Mouse (Mus musculus): ENCODE results near the gene Tbc1d10c. TPM values are rescaled to one million over a fixed set of nuclear protein-coding genes. Genes with fewer than 3 reads are reported as not detected.

Tbc1d10c gene
- polyA plus RNA-seq, 1 experiment from 2014 or later, result 2.2 TPM

DNA sequence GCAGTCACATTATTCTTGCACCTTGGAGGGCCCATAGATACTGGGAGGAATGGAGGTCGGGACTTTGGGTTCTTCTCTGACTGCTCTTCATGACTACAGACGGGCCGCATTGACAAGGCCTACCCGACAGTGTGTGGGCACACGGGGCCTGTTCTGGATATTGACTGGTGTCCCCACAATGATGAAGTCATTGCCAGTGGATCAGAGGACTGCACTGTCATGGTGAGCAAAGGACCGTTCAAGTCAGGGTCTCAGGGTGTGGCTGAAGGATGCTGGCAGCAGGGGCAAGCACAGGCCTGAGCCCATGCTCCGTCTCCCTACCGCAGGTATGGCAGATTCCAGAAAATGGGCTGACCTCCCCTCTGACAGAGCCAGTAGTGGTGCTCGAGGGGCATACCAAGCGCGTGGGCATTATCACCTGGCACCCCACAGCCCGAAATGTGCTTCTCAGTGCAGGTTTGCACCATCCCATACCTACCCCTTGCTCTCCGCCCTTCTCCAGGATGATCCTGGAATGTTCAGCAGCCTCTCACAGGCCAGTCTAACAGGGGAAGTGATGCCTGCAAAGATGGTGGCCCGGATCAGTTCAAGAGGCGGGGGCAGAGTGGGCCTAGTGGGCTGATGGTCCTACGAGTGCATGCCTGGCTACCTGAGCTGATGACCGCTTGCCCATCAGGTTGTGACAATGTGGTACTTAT is 41.2 kb downstream of the Tbc1d10c start:
- Histone ChIP-seq H3K4me2 (ENCODE audit: low read length) (peak overlapping the region; percentile 73), H3K9ac (ENCODE audit: low read length) (peak overlapping the region; percentile 96), H3K4me3 (ENCODE audit: control insufficient read depth in 1 of 2, insufficient read depth in 1 of 2, low read depth in 1 of 2, low read length in 2 of 2) (peak overlapping the region in 1 of 2 experiments; percentile 93; a peak in 2 of 4 replicates), H3K4me1 (ENCODE audit: control insufficient read depth in 2 of 2, insufficient read depth in 2 of 2, low read length in 2 of 2) (peaks cover 11 to 26% of the 10 kb centered on the region in 2 experiments), H3K27me3 (ENCODE audit: control insufficient read depth, insufficient read depth, low read length) (no peaks in the 10 kb centered on the region), H3K36me3 (ENCODE audit: control insufficient read depth, insufficient read depth, low read length) (peaks cover 46% of the 10 kb centered on the region), H3K27ac (replicated peaks in 1 of 2; ENCODE audit: control insufficient read depth in 1 of 2, insufficient read depth in 1 of 2, low read depth in 2 of 2, low read length in 2 of 2) (no peak overlapping the region), H3K9me3 (ENCODE audit: control insufficient read depth, low read length) (no peaks in the 10 kb centered on the region; the same call in 1 of the 2 replicates)
- WGBS, result 93% methylated on average over 17 of the region's 17 CpGs
- no peak for ATAC-seq (ENCODE audit: insufficient number of reproducible peaks, insufficient read depth, low FRiP score, low read depth)

DNA sequence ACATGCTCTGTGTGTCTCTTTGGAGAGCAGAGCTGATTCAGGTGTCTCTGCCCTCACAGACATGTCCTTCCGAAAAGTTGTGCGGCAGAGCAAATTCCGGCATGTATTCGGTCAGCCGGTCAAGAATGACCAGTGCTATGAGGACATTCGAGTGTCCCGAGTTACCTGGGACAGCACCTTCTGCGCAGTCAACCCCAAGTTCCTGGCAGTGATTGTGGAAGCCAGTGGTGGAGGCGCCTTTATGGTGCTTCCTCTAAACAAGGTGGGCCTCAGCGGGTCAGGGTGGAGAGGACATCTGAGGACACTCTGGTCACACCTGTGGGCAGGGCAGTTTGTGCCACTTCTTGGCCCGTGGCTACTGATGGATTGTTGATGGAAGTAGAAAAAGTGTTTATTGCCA is 41.8 kb downstream of the Tbc1d10c start:
- H3K9ac ChIP-seq (ENCODE audit: low read length), result peak overlapping the region; percentile 96
- H3K4me1 ChIP-seq (ENCODE audit: control insufficient read depth in 2 of 2, insufficient read depth in 2 of 2, low read length in 2 of 2), result peaks cover 11 to 26% of the 10 kb centered on the region in 2 experiments
- no peaks in the 10 kb centered on the region; the same call in 1 of the 2 replicates for H3K9me3 ChIP-seq (ENCODE audit: control insufficient read depth, low read length)
- H3K27me3 ChIP-seq (ENCODE audit: control insufficient read depth, insufficient read depth, low read length), result no peaks in the 10 kb centered on the region
- peak overlapping the region; percentile 69 to 93 for H3K4me3 ChIP-seq (ENCODE audit: control insufficient read depth in 1 of 2, insufficient read depth in 1 of 2, low read depth in 1 of 2, low read length in 2 of 2)
- peak overlapping the region; percentile 73 for H3K4me2 ChIP-seq (ENCODE audit: low read length)
- peaks cover 46% of the 10 kb centered on the region for H3K36me3 ChIP-seq (ENCODE audit: control insufficient read depth, insufficient read depth, low read length)
- WGBS, result 76% methylated on average over 11 of the region's 11 CpGs
- no peak for ATAC-seq (ENCODE audit: insufficient number of reproducible peaks, insufficient read depth, low FRiP score, low read depth)
- peak overlapping the region in 1 of 2 experiments; percentile 82; a peak in 1 of 4 replicates for H3K27ac ChIP-seq (replicated peaks in 1 of 2; ENCODE audit: control insufficient read depth in 1 of 2, insufficient read depth in 1 of 2, low read depth in 2 of 2, low read length in 2 of 2)

DNA sequence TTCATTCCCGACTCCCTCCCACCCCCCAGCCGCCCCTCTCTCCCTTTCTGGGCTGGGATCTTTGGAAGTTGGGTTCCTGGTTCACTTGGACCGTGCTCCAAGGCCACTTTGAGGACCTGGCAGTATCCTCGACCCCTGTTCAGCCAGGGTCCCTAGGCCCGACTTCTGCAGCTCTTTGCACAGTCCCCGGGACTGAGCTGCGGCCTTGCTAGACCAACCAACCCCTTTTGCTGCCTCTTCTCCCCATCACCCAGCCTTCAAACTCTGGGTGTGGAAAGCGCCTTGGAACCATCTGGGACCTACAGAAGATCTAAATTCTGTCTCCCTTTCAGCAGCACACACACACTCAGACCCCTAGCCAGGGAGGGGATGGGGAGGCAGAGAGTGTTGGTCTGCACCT is 42.3 kb downstream of the Tbc1d10c start:
- H3K9ac ChIP-seq (ENCODE audit: low read length), result peak overlapping the region; percentile 96
- H3K4me1 ChIP-seq (ENCODE audit: control insufficient read depth in 2 of 2, insufficient read depth in 2 of 2, low read length in 2 of 2), result peaks cover 11 to 26% of the 10 kb centered on the region in 2 experiments
- no peaks in the 10 kb centered on the region for H3K27me3 ChIP-seq (ENCODE audit: control insufficient read depth, insufficient read depth, low read length)
- peaks cover 41% of the 10 kb centered on the region for H3K36me3 ChIP-seq (ENCODE audit: control insufficient read depth, insufficient read depth, low read length)
- H3K27ac ChIP-seq (replicated peaks in 1 of 2; ENCODE audit: control insufficient read depth in 1 of 2, insufficient read depth in 1 of 2, low read depth in 2 of 2, low read length in 2 of 2), result peak overlapping the region in 1 of 2 experiments; percentile 82; a peak in 3 of 4 replicates
- 3% methylated on average over 7 of the region's 8 CpGs for WGBS
- no peaks in the 10 kb centered on the region; the same call in 1 of the 2 replicates for H3K9me3 ChIP-seq (ENCODE audit: control insufficient read depth, low read length)
- H3K4me3 ChIP-seq (ENCODE audit: control insufficient read depth in 1 of 2, insufficient read depth in 1 of 2, low read depth in 1 of 2, low read length in 2 of 2), result peak overlapping the region; percentile 69 to 93
- no peak for ATAC-seq (ENCODE audit: insufficient number of reproducible peaks, insufficient read depth, low FRiP score, low read depth)
- peak overlapping the region; percentile 73 for H3K4me2 ChIP-seq (ENCODE audit: low read length)

DNA sequence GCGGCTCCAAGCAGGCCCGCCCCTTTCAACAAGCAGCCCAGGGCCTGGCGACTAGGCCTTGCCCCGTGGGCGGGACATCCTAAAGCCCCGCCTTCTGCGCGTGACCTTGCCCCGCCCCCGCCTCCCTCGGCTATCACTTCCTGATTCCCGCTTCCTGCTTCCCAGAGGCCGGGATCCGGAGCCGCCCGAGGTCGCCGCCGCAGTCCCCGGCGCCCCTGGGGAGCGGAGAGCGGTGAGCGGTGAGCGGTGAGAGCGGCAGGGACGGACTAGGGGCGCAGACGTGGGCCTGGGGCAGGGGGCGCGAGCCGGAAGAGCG is 42.6 kb downstream of the Tbc1d10c start, which contains the start of gene Coro1b:
Coro1b (plus strand) TSS at position 129 of the 316 bp plus-strand sequence.
- 2% methylated on average over 30 of the region's 33 CpGs for WGBS
- H3K27ac ChIP-seq (replicated peaks in 1 of 2; ENCODE audit: control insufficient read depth in 1 of 2, insufficient read depth in 1 of 2, low read depth in 2 of 2, low read length in 2 of 2), result peak within 1 kb of the TSS in 1 of 2 experiments; percentile 82; a peak in 3 of 4 replicates
- H3K9ac ChIP-seq (ENCODE audit: low read length), result peak within 1 kb of the TSS; percentile 96
- H3K4me3 ChIP-seq (ENCODE audit: control insufficient read depth in 1 of 2, insufficient read depth in 1 of 2, low read depth in 1 of 2, low read length in 2 of 2), result peak within 1 kb of the TSS; percentile 69 to 93
- peak within 1 kb of the TSS; percentile 73 for H3K4me2 ChIP-seq (ENCODE audit: low read length)
- peak; percentile 93 for ATAC-seq (ENCODE audit: insufficient number of reproducible peaks, insufficient read depth, low FRiP score, low read depth)
- no peaks in the 10 kb centered on the region; the same call in 1 of the 2 replicates for H3K9me3 ChIP-seq (ENCODE audit: control insufficient read depth, low read length)
- peaks cover 38% of the 10 kb centered on the region for H3K36me3 ChIP-seq (ENCODE audit: control insufficient read depth, insufficient read depth, low read length)
- H3K4me1 ChIP-seq (ENCODE audit: control insufficient read depth in 2 of 2, insufficient read depth in 2 of 2, low read length in 2 of 2), result peaks cover 11 to 26% of the 10 kb centered on the region in 2 experiments
- no peaks in the 10 kb centered on the region for H3K27me3 ChIP-seq (ENCODE audit: control insufficient read depth, insufficient read depth, low read length)

DNA sequence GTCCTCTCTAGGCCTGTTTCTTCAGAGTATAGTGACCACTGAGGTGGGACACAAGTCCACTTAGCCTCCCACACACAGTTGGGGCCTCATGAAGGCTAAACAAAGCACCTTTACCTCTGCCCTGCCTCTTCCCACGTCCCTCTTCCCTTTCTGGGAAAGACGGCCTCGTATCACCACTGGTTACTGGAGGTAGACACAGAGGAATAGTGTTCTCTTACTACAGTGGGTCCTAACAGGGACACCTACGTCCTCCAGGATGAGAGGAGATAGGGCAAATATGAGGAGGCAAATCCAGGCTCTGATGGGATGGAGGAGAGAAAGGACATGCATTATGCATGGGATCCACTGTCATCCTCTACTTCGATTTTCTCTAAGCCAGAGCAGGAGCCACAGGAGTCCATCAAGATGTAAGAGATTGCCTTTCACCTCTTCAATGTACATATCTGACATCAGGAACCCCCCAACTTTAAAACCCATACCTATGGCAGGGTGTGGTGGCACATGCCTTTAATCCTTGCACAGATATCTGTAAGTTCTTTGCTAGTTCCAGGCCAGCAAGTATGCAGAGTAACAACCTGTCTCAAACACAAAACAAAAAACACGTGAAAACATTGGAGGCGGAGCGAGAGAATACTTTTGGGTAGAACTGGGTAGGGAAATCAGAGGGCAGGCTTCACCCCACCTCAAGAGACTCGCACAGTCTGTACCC is 43.1 kb downstream of the Tbc1d10c start:
- Histone ChIP-seq H3K9ac (ENCODE audit: low read length) (peak overlapping the region; percentile 96), H3K9me3 (ENCODE audit: control insufficient read depth, low read length) (no peaks in the 10 kb centered on the region; the same call in 1 of the 2 replicates), H3K4me3 (ENCODE audit: control insufficient read depth in 1 of 2, insufficient read depth in 1 of 2, low read depth in 1 of 2, low read length in 2 of 2) (peak overlapping the region; percentile 69 to 93), H3K4me1 (ENCODE audit: control insufficient read depth in 2 of 2, insufficient read depth in 2 of 2, low read length in 2 of 2) (peaks cover 11 to 26% of the 10 kb centered on the region in 2 experiments), H3K27ac (replicated peaks in 1 of 2; ENCODE audit: control insufficient read depth in 1 of 2, insufficient read depth in 1 of 2, low read depth in 2 of 2, low read length in 2 of 2) (no peak overlapping the region), H3K36me3 (ENCODE audit: control insufficient read depth, insufficient read depth, low read length) (peaks cover 33% of the 10 kb centered on the region), H3K27me3 (ENCODE audit: control insufficient read depth, insufficient read depth, low read length) (no peaks in the 10 kb centered on the region), H3K4me2 (ENCODE audit: low read length) (peak overlapping the region; percentile 73)
- no peak for ATAC-seq (ENCODE audit: insufficient number of reproducible peaks, insufficient read depth, low FRiP score, low read depth)
- 41% methylated on average over 9 of the region's 9 CpGs for WGBS

DNA sequence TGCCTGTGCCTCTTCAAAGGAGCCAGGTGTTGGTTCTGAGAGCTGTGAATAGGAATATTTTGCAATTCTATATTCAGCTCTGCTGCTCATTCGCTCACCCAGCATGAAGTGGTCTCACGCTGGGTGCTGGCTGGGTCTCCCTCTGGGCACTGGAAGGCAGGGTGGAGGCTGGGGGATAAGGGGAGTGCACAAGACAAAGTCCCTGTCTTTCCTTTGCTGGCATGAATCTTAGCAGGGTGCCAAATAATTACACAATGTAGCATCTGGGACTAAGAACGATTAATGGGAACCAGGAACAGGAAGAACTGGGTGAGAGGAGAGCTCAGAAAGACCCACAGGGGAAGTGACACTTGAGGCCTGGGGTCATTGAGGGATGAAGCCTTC is 44.1 kb downstream of the Tbc1d10c start:
- H3K36me3 ChIP-seq (ENCODE audit: control insufficient read depth, insufficient read depth, low read length), result peaks cover 24% of the 10 kb centered on the region
- H3K9ac ChIP-seq (ENCODE audit: low read length), result no peak overlapping the region
- WGBS, result 44% methylated on average over 3 of the region's 3 CpGs
- H3K9me3 ChIP-seq (ENCODE audit: control insufficient read depth, low read length), result no peaks in the 10 kb centered on the region; the same call in 1 of the 2 replicates
- ATAC-seq (ENCODE audit: insufficient number of reproducible peaks, insufficient read depth, low FRiP score, low read depth), result no peak
- peaks cover 11 to 25% of the 10 kb centered on the region in 2 experiments for H3K4me1 ChIP-seq (ENCODE audit: control insufficient read depth in 2 of 2, insufficient read depth in 2 of 2, low read length in 2 of 2)
- no peak overlapping the region for H3K27ac ChIP-seq (replicated peaks in 1 of 2; ENCODE audit: control insufficient read depth in 1 of 2, insufficient read depth in 1 of 2, low read depth in 2 of 2, low read length in 2 of 2)
- H3K27me3 ChIP-seq (ENCODE audit: control insufficient read depth, insufficient read depth, low read length), result no peaks in the 10 kb centered on the region
- no peak overlapping the region for H3K4me2 ChIP-seq (ENCODE audit: low read length)
- H3K4me3 ChIP-seq (ENCODE audit: control insufficient read depth in 1 of 2, insufficient read depth in 1 of 2, low read depth in 1 of 2, low read length in 2 of 2), result no peak overlapping the region

DNA sequence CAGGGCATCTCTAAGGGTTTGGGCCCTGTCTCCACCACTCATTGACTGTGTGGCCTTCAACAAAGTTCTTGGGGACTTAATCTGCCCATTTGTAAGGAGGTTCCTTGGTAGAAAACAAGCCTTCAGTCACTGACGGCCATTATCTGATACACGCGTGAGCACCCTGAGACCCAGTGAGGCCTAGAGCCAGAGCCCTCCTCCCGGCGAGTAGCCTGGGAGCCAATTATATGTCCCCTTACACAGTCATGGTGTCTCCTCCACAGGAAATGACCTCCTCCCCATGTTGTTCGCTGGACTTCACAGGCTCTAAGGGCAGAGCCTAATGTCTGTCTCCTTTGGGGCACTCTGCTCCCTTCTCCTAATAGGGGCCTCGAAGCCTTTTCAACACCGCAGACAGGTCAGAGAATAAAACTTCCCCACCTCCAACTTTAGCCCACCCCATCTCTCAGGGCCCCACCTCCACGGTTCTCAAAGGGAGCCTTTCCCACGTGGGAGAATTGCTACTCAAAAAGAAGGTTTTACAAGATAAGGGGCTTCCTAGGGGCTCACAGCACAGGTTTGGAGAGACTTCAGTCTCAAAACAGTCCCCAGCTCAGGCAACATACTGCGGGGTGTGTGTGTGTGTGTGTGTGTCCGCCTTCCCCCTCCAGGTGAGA is 44.6 kb downstream of the Tbc1d10c start:
- Histone ChIP-seq H3K27ac (replicated peaks in 1 of 2; ENCODE audit: control insufficient read depth in 1 of 2, insufficient read depth in 1 of 2, low read depth in 2 of 2, low read length in 2 of 2) (no peak overlapping the region), H3K9ac (ENCODE audit: low read length) (no peak overlapping the region), H3K4me3 (ENCODE audit: control insufficient read depth in 1 of 2, insufficient read depth in 1 of 2, low read depth in 1 of 2, low read length in 2 of 2) (no peak overlapping the region), H3K9me3 (ENCODE audit: control insufficient read depth, low read length) (no peaks in the 10 kb centered on the region; the same call in 1 of the 2 replicates), H3K4me2 (ENCODE audit: low read length) (no peak overlapping the region), H3K4me1 (ENCODE audit: control insufficient read depth in 2 of 2, insufficient read depth in 2 of 2, low read length in 2 of 2) (peaks cover 8 to 21% of the 10 kb centered on the region in 2 experiments), H3K36me3 (ENCODE audit: control insufficient read depth, insufficient read depth, low read length) (peaks cover 20% of the 10 kb centered on the region), H3K27me3 (ENCODE audit: control insufficient read depth, insufficient read depth, low read length) (no peaks in the 10 kb centered on the region)
- ATAC-seq (ENCODE audit: insufficient number of reproducible peaks, insufficient read depth, low FRiP score, low read depth), result no peak
- 56% methylated on average over 12 of the region's 12 CpGs for WGBS

Data from heart, embryonic 14.5 days (tissue).